Mouse (Mus musculus): Measurements from ENCODE around the gene Pld4. TPM values are rescaled to one million over a fixed set of nuclear protein-coding genes. Genes with fewer than 3 reads are reported as not detected.
"Not testable (repeated sequence)": the region's sequence is repeated elsewhere in the genome, so short reads cannot be mapped to it uniquely, and the experiment has no call there.

Pld4 gene
- polyA plus RNA-seq, 1 experiment from 2014 or later: 7.8 TPM

GRCm38 (mm10) chr12:112808587-112809364 lies 48.3 kb downstream of the Pld4 start, which contains the start of gene Clba1:
Clba1 (plus strand) TSS chr12:112808937.
- H3K9me3 ChIP-seq (ENCODE audit: control insufficient read depth, low read length): no peaks in the 10 kb centered on the region
- 2% methylated on average over 51 of the region's 64 CpGs for WGBS
- H3K4me3 ChIP-seq (ENCODE audit: low read length): peak within 1 kb of the TSS; percentile 69
- H3K27ac ChIP-seq (ENCODE audit: low read depth, low read length): no peak within 1 kb of the TSS
- H3K27me3 ChIP-seq (ENCODE audit: control insufficient read depth, insufficient read depth, low read length): 0 out of 2 replicates have a peak, but pooled peaks cover 4% of the 10 kb centered on the region
- no peaks in the 10 kb centered on the region for H3K36me3 ChIP-seq (ENCODE audit: control insufficient read depth, insufficient read depth, low read length)
- peak; percentile 91 for ATAC-seq (ENCODE audit: low FRiP score, low TSS enrichment)
- peaks cover 15% of the 10 kb centered on the region for H3K4me1 ChIP-seq (ENCODE audit: control insufficient read depth, insufficient read depth, low read length)
- H3K4me2 ChIP-seq (replicated peaks; ENCODE audit: low read depth, low read length): peak within 1 kb of the TSS; percentile 96
- H3K9ac ChIP-seq (ENCODE audit: low read depth, low read length): peak within 1 kb of the TSS; percentile 58

- H3K36me3 ChIP-seq (ENCODE audit: control insufficient read depth, insufficient read depth, low read length): 0 out of 2 replicates have a peak, but pooled peaks cover 4% of the 10 kb centered on the region
- H3K27ac ChIP-seq (ENCODE audit: low read depth, low read length): no peak overlapping the region
- WGBS: 25% methylated on average over 8 of the region's 8 CpGs
- H3K4me3 ChIP-seq (ENCODE audit: low read length): peak overlapping the region; percentile 69
- ATAC-seq (ENCODE audit: low FRiP score, low TSS enrichment): no peak
- no peaks in the 10 kb centered on the region for H3K27me3 ChIP-seq (ENCODE audit: control insufficient read depth, insufficient read depth, low read length)
- H3K9ac ChIP-seq (ENCODE audit: low read depth, low read length): peak overlapping the region; percentile 58
- H3K9me3 ChIP-seq (ENCODE audit: control insufficient read depth, low read length): no peaks in the 10 kb centered on the region
- H3K4me1 ChIP-seq (ENCODE audit: control insufficient read depth, insufficient read depth, low read length): peaks cover 15% of the 10 kb centered on the region
- peak overlapping the region; percentile 96 for H3K4me2 ChIP-seq (replicated peaks; ENCODE audit: low read depth, low read length)
Measured at GRCm38 (mm10) chr12:112809641-112810040, 49.2 kb downstream of the Pld4 start.

DNA sequence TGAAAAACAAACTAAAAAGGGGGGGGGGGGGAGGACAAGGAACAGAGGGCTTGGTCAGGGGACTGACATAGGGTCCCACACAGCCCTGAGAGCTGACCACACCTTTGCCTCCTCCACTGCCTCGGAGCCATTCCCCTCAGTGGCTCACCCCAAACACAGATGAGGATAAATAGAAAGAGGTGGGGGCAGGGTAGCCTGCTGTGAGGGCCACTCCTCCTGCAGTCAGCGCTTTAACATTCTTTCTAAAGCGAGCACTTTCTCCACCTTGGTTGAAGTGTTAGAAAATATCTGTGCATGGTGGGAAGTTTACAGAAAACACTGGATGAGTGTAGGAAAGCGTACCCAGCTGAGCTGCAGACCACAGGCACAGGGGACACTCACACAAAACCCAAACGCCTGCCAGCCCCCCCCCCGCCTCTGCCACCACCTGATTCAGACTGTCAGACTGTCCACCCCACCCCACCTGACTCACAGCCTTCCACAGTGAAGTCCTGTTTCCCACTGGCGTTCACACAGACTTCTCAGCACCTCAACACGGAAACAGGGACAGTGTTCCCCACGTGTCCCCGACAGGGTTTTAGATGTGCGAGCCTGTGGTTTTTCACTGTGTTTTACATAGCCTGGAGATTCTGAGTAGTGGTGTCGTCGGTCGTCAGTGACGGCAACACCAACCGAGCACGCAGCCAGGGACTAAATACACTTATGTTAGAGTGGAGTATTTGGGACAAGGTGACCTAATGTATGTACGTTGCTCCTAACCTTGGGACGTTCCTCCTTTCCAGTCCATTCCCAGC lies 49.8 kb downstream of the Pld4 start:
- Histone ChIP-seq H3K27me3 (ENCODE audit: control insufficient read depth, insufficient read depth, low read length) (no peaks in the 10 kb centered on the region), H3K4me1 (ENCODE audit: control insufficient read depth, insufficient read depth, low read length) (peaks cover 15% of the 10 kb centered on the region), H3K4me3 (ENCODE audit: low read length) (no peak overlapping the region), H3K9ac (ENCODE audit: low read depth, low read length) (peak overlapping the region; percentile 58), H3K36me3 (ENCODE audit: control insufficient read depth, insufficient read depth, low read length) (peaks cover 6% of the 10 kb centered on the region; the same call in 1 of the 2 replicates), H3K4me2 (replicated peaks; ENCODE audit: low read depth, low read length) (peak overlapping the region; percentile 96), H3K27ac (ENCODE audit: low read depth, low read length) (no peak overlapping the region), H3K9me3 (ENCODE audit: control insufficient read depth, low read length) (no peaks in the 10 kb centered on the region)
- no peak for ATAC-seq (ENCODE audit: low FRiP score, low TSS enrichment)
- 67% methylated on average over 19 of the region's 19 CpGs for WGBS

GRCm38 (mm10) chr12:112813370-112813769 lies 52.9 kb downstream of the Pld4 start:
- no peak for ATAC-seq (ENCODE audit: low FRiP score, low TSS enrichment)
- H3K27ac ChIP-seq (ENCODE audit: low read depth, low read length): no peak overlapping the region

GRCm38 (mm10) chr12:112814682-112815470 lies 54.4 kb downstream of the Pld4 start:
- ATAC-seq (ENCODE audit: low FRiP score, low TSS enrichment): no peak
- H3K4me1 ChIP-seq (ENCODE audit: control insufficient read depth, insufficient read depth, low read length): peaks cover 7% of the 10 kb centered on the region; the same call in 1 of the 2 replicates
- no peak overlapping the region for H3K27ac ChIP-seq (ENCODE audit: low read depth, low read length)
- no peaks in the 10 kb centered on the region for H3K27me3 ChIP-seq (ENCODE audit: control insufficient read depth, insufficient read depth, low read length)
- no peak overlapping the region for H3K4me2 ChIP-seq (replicated peaks; ENCODE audit: low read depth, low read length)
- H3K9ac ChIP-seq (ENCODE audit: low read depth, low read length): no peak overlapping the region
- no peaks in the 10 kb centered on the region for H3K9me3 ChIP-seq (ENCODE audit: control insufficient read depth, low read length)
- no peak overlapping the region for H3K4me3 ChIP-seq (ENCODE audit: low read length)
- H3K36me3 ChIP-seq (ENCODE audit: control insufficient read depth, insufficient read depth, low read length): peaks cover 43% of the 10 kb centered on the region
- WGBS: 79% methylated on average over 14 of the region's 14 CpGs

More at GRCm38 (mm10) chr12:112813370-112813769, 52.9 kb downstream of the Pld4 start:
- Histone ChIP-seq H3K27me3 (ENCODE audit: control insufficient read depth, insufficient read depth, low read length) (no peaks in the 10 kb centered on the region), H3K4me3 (ENCODE audit: low read length) (no peak overlapping the region), H3K36me3 (ENCODE audit: control insufficient read depth, insufficient read depth, low read length) (peaks cover 28% of the 10 kb centered on the region), H3K9ac (ENCODE audit: low read depth, low read length) (no peak overlapping the region), H3K4me1 (ENCODE audit: control insufficient read depth, insufficient read depth, low read length) (peaks cover 12% of the 10 kb centered on the region), H3K9me3 (ENCODE audit: control insufficient read depth, low read length) (no peaks in the 10 kb centered on the region), H3K4me2 (replicated peaks; ENCODE audit: low read depth, low read length) (no peak overlapping the region)
- WGBS: 77% methylated on average over 7 of the region's 7 CpGs

GRCm38 (mm10) chr12:112816294-112816693 lies 55.8 kb downstream of the Pld4 start:
- no peak overlapping the region for H3K9ac ChIP-seq (ENCODE audit: low read depth, low read length)
- ATAC-seq (ENCODE audit: low FRiP score, low TSS enrichment): no peak

GRCm38 (mm10) chr12:112816866-112817265 lies 56.4 kb downstream of the Pld4 start:
- not testable (repeated sequence) for H3K9ac ChIP-seq (ENCODE audit: low read depth, low read length); H3K4me2 ChIP-seq (replicated peaks; ENCODE audit: low read depth, low read length); H3K27ac ChIP-seq (ENCODE audit: low read depth, low read length); H3K9me3 ChIP-seq (ENCODE audit: control insufficient read depth, low read length); H3K4me1 ChIP-seq (ENCODE audit: control insufficient read depth, insufficient read depth, low read length); H3K4me3 ChIP-seq (ENCODE audit: low read length); H3K27me3 ChIP-seq (ENCODE audit: control insufficient read depth, insufficient read depth, low read length); ATAC-seq (ENCODE audit: low FRiP score, low TSS enrichment)
- WGBS: 84% methylated on average over 7 of the region's 7 CpGs
- H3K36me3 ChIP-seq (ENCODE audit: control insufficient read depth, insufficient read depth, low read length): peaks cover 62% of the 10 kb centered on the region

More at GRCm38 (mm10) chr12:112816294-112816693, 55.8 kb downstream of the Pld4 start:
- WGBS: 57% methylated on average over 4 of the region's 4 CpGs
- H3K4me1 ChIP-seq (ENCODE audit: control insufficient read depth, insufficient read depth, low read length): no peaks in the 10 kb centered on the region
- H3K27ac ChIP-seq (ENCODE audit: low read depth, low read length): no peak overlapping the region
- no peak overlapping the region for H3K4me3 ChIP-seq (ENCODE audit: low read length)
- H3K36me3 ChIP-seq (ENCODE audit: control insufficient read depth, insufficient read depth, low read length): peaks cover 56% of the 10 kb centered on the region
- H3K27me3 ChIP-seq (ENCODE audit: control insufficient read depth, insufficient read depth, low read length): no peaks in the 10 kb centered on the region
- H3K9me3 ChIP-seq (ENCODE audit: control insufficient read depth, low read length): no peaks in the 10 kb centered on the region
- no peak overlapping the region for H3K4me2 ChIP-seq (replicated peaks; ENCODE audit: low read depth, low read length)

Measured in kidney, embryonic 14.5 days (tissue).